Mouse (Mus musculus) ovary, postnatal 14 days (tissue): ENCODE results near the gene Carm1.

Experiments used
- DNase-seq: peaks from one replicate; pipeline ENCODE4 v3.0.0; 2022; ENCODE audit warnings: low spot score

Carm1 gene

DNA sequence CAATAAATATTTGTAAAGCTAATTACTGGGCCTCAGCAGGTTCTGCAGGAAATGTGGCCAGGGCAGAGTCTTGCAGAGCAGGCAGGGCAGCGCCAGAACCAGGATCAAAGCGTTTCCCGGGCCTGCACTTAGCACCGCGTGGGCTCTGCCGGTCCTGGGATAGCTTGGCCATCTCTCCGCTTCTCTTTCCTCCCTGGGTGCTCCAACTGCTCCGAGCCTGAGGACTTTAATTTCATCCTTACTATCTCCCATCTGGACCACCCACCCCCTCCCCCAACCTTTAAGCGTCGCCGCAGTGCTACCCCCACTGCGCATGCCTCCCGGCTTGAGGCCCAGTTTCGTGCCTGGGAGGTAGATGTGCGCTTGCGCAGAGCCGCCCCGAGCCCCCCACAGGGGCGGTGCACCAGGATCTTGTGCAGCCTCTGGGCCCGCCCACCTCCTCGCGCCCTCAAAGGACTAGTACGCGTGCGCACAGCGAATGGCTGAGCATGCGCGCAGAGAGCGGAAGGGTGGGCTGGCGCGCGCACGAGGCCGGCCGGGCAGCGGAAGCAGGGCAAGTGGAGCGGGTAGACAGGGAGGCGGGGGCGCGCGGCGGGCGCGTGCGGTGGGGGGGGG is 69.0 kb downstream of the Carm1 start, which contains the start of gene Smarca4:
Smarca4 (plus strand) TSS at position 553 of the 615 bp plus-strand sequence.
- DNase-seq = peak; percentile 99

DNA sequence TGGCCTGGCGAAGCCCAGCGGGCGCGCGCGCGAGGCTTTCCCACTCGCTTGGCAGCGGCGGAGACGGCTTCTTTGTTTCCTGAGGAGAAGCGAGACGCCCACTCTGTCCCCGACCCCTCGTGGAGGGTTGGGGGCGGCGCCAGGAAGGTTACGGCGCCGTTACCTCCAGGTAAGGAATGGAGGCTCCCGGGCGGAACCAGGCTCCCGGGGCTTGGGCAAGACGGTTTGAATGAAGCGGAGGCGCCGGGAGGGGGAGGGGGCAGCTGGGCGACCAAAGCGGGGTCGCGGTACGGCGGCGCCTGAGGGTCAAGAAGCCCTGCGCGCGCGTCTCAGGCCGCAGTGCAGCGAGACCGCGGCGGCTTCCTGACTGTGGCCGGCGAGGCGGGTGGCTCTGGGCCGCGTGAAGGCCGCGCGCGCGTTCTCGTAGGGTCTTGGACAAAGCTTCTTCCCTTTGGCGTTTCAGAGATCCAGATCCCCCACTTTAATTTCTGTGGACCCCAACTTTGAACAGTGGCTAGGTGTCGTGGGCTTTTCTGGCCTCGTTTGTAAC is 69.6 kb downstream of the Carm1 start:
- DNase-seq = peak; percentile 75

DNA sequence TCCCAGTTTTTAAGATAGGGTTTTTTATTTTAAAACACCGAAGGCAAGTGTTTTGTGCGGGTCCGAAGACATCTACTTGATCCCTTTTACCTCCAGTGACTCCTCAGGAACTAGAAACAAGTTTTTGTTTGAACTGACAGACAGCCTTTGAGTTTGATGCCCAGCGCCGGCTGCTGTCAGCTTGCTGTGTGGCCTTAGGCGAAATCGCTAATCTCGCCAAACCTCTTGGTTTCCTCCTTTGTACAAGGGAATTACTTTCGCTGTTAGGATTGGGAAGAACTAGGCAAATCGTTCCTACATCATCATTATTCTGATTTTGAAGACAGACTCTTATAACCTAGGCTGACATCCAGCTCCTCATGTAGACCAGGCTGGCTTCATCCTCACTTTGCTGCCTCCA is 70.4 kb downstream of the Carm1 start:
- DNase-seq = no peak

DNA sequence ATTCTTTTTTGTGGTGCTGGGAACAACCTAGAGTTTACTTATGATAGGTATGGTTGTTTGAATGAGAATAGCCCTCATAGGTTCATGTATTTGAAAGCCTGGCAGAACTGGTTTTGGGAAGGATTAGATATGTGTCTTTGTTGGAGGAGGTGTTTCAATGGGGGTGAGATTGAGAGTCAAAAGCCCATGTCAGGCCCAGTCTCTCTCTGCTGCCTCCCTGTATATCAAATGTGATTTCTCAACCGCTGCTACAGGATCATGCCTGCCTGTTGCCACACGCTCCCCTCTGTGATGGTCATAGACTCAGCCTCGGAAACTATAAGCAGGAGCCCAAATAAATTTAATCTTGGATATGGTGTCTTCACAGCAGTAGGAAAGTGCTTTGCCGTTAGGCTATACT is 73.5 kb downstream of the Carm1 start:
- DNase-seq = no peak

GRCm38 (mm10) chr9:21622676-21623075 is 76.0 kb downstream of the Carm1 start:
- DNase-seq = no peak

DNA sequence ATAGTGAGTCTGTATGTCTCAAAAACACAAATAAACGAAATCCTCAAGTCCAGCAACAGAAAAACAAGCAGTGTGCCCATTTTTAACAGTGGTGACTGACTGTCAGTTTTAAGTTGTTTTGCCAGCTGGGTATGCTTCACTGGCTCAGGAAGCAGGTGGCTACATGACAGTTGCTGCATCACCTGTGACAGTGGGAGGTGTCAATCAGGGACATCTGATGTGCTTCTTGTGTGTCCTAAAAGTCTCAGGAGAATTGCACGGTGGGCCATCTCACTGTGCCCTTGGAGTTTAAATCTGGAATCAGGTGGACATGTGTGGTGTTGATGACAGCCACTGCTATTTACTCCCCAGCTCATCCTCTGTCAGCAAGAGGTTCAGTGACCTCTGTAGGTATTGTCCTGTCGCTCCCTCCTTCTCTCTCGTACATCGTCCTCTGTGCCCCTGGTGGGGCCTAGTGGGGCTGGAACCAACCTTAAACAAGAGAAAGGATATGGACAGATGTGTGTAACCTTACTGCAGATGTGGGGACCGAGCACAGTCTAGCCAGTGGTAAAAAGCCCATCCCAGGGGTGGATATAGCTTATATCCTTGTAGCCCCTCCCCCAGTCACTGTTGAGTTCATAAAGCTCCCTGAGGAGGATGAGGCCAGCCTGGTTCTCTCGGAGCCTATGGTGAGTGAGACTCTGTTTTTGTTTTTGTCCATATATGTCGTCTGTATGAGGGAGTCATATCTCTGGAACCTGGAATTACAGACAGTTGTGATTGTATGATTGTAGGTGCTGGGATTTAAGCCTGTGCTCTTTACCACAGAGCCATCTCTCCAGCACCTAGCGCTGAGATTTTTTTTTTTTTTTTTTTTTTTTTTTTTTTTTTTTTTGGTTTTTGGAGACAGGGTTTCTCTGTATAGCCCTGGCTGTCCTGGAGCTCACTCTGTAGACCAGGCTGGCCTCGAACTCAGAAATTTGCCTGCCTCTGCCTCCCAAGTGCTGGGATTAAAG is 78.9 kb downstream of the Carm1 start:
- no peak for DNase-seq

DNA sequence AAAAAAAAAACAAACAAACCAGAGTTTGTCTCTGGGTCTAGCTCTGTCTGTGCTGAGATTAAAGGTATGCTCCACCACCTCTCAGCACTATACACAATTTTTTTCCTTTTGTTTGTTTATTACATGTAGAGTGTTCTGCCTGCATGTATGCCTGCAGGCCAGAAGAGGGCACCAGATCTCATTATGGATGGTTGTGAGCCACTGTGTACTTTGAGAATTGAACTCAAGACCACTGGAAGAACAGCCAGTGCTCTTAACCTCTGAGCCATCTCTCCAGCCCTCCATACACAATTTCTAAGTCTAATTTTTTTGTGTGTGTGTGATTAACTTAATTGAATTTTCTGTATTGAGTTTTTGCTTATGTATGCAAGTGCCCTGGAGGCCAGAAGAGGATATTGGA is 79.9 kb downstream of the Carm1 start:
- no peak for DNase-seq

DNA sequence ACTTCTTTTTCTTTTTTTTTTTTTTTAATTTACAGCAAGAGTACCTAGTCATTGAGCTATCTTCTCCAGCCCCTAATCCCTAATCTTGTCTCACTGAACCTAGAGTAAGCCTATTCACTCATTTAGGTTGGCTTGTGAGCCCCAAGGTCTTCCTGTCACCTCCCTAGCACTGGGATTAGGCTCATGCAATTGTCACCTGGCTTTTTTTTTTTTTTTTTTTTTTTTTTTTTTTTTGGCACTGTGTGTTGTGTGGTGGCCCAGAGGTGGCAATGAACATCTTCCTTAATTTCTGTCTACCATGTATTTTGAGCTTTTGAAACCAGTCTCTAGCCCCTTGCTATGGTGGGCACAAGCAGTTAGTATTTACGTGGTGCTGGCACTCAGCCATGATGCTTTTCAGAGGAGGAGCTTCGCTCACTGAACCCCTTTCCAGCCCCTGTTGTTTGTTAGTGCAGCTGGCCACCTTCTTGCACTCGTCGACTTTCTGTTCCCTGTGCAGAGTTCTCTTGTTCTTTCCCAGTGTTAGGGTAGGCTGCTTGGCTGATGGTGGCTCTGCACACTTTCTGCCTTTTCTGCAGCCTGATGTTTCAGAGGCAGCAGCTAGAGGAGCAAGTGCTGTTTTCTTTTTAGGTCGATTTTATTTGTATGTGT is 80.6 kb downstream of the Carm1 start:
- DNase-seq = no peak

DNA sequence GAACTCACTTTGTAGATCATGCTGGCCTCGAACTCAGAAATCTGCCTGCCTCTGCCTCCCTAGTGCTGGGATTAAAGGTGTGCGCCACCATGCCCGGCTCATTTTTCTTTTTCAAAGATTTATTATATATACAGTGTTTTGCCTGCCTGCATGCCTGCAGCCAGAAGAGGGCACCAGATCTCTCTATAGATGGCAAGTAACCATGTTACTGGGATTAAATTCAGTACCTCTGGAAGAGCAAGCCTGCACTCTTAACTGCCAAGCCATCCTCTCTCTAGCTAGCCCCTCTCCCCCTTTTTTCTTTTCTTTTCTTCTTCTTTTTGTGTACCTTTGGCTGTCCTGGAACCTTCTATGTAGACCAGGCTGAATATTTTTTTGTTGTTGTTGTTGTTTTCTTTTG is 84.0 kb downstream of the Carm1 start:
- peak; percentile 13 for DNase-seq

GRCm38 (mm10) chr9:21633106-21633505 is 86.4 kb downstream of the Carm1 start:
- no peak for DNase-seq

DNA sequence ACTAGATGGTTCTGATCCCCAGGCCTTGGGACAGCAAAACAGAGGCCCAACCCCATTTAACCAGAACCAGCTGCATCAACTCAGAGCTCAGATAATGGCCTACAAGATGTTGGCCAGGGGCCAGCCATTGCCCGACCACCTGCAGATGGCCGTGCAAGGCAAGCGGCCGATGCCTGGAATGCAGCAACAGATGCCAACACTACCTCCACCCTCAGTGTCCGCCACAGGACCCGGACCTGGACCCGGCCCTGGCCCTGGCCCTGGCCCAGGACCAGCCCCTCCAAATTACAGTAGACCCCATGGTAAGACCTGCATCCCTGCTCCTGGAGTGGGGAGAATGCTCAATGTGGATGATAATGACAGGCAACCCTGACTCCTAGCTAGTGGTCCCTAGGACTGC is 88.9 kb downstream of the Carm1 start:
- DNase-seq = no peak

DNA sequence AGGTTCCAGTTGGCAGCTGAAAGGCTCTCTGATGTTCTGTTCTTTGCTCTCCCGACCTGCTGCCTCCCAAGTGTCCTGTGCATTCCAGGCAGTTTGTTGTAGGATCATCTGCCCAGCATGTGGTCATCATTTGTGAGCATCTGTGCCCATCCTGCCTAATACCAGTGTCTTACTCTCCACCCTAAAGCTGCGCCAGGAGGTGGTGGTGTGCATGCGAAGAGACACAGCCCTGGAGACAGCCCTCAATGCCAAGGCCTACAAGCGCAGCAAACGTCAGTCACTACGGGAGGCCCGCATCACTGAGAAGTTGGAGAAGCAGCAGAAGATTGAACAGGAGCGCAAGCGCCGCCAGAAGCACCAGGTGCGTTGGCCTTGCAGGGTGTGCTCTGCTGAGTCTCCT is 92.3 kb downstream of the Carm1 start:
- no peak for DNase-seq
